Mouse (Mus musculus) ES-E14 (cell line): ENCODE data around the gene Ulk4.

Source experiments
- CHD2 ChIP-seq: IDR thresholded peaks from 2 replicates; pipeline ENCODE4 v1.6.1; 2014; ENCODE audit warnings: mild to moderate bottlenecking, low read depth, low read length, inconsistent platforms
- HCFC1 ChIP-seq: IDR thresholded peaks from 2 replicates; pipeline ENCODE4 v1.6.1; 2012; ENCODE audit warnings: low read length, inconsistent platforms, borderline replicate concordance; ENCODE audit not compliant: insufficient read depth
- MAFK ChIP-seq: IDR thresholded peaks from 2 replicates; pipeline ENCODE4 v1.6.1; 2014; ENCODE audit warnings: mild to moderate bottlenecking, low read depth, low read length, inconsistent platforms; ENCODE audit not compliant: insufficient read depth
- ZNF384 ChIP-seq: IDR thresholded peaks from 2 replicates; pipeline ENCODE4 v1.6.1; 2012; ENCODE audit warnings: low read depth, low read length, inconsistent platforms

DNA sequence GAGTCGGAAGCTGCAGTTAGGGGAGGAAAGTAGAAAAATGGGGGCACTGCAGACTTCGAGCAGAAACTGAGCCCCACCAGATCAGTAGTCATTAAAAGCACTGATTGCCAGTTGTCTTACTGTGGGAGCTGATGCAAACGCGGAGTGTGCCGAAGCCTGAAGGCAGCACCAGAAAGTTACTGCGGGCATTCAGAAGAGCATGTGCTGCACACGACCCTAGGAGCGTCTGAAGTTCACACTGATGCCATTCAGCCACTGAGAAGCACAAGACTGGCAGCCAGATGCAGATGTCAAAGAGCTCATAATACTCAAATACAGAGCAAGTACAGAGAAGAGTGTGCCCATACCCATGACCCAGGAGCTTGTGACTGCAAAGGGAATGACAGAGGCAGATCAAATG is 216.7 kb downstream of the Ulk4 start:
- TF ChIP-seq ZNF384 = no peak
- TF ChIP-seq MAFK = no peak
- no peak for TF ChIP-seq HCFC1
- no peak for TF ChIP-seq CHD2
